Mouse (Mus musculus): ENCODE measurements around the gene Abraxas1. TPM values are rescaled to one million over a fixed set of nuclear protein-coding genes. Genes with fewer than 3 reads are reported as not detected.

Gene Abraxas1
- polyA plus RNA-seq, 1 experiment from 2014 or later: 32.3 TPM

- peak overlapping the region in 1 of 2 experiments; percentile 94; a peak in 1 of 4 replicates for H3K27ac ChIP-seq (replicated peaks in 1 of 2; ENCODE audit: control insufficient read depth in 1 of 2, insufficient read depth in 1 of 2, low read depth in 2 of 2, low read length in 2 of 2)
- 42% methylated on average over 3 of the region's 3 CpGs for WGBS
- H3K4me3 ChIP-seq (ENCODE audit: control insufficient read depth in 1 of 2, insufficient read depth in 1 of 2, low read depth in 1 of 2, low read length in 2 of 2): peak overlapping the region; percentile 78 to 80
- ATAC-seq (ENCODE audit: insufficient number of reproducible peaks, insufficient read depth, low FRiP score, low read depth): no peak
- peaks cover 4 to 5% of the 10 kb centered on the region in 2 experiments; a peak in 1 of 4 replicates for H3K4me1 ChIP-seq (ENCODE audit: control insufficient read depth in 2 of 2, insufficient read depth in 2 of 2, low read length in 2 of 2)
- H3K27me3 ChIP-seq (ENCODE audit: control insufficient read depth, insufficient read depth, low read length): no peaks in the 10 kb centered on the region
- peaks cover 8% of the 10 kb centered on the region; the same call in 1 of the 2 replicates for H3K36me3 ChIP-seq (ENCODE audit: control insufficient read depth, insufficient read depth, low read length)
- H3K9ac ChIP-seq (ENCODE audit: low read length): peak overlapping the region; percentile 92
- H3K4me2 ChIP-seq (ENCODE audit: low read length): peak overlapping the region; percentile 91
- peaks cover 7% of the 10 kb centered on the region; the same call in 1 of the 2 replicates for H3K9me3 ChIP-seq (ENCODE audit: control insufficient read depth, low read length)
These were observed 23.7 kb upstream of the Abraxas1 start for GRCm38 (mm10) chr5:100844485-100844884.

GRCm38 (mm10) chr5:100837907-100838306, 17.1 kb upstream of the Abraxas1 start:
- peak; percentile 88 for ATAC-seq (ENCODE audit: insufficient number of reproducible peaks, insufficient read depth, low FRiP score, low read depth)
- Histone ChIP-seq H3K9ac (ENCODE audit: low read length) (no peak overlapping the region), H3K27me3 (ENCODE audit: control insufficient read depth, insufficient read depth, low read length) (no peaks in the 10 kb centered on the region), H3K4me1 (ENCODE audit: control insufficient read depth in 2 of 2, insufficient read depth in 2 of 2, low read length in 2 of 2) (peaks cover 11 to 25% of the 10 kb centered on the region in 2 experiments), H3K4me3 (ENCODE audit: control insufficient read depth in 1 of 2, insufficient read depth in 1 of 2, low read depth in 1 of 2, low read length in 2 of 2) (no peak overlapping the region), H3K36me3 (ENCODE audit: control insufficient read depth, insufficient read depth, low read length) (no peaks in the 10 kb centered on the region), H3K4me2 (ENCODE audit: low read length) (no peak overlapping the region), H3K9me3 (ENCODE audit: control insufficient read depth, low read length) (peaks cover 7% of the 10 kb centered on the region; the same call in 1 of the 2 replicates), H3K27ac (replicated peaks in 1 of 2; ENCODE audit: control insufficient read depth in 1 of 2, insufficient read depth in 1 of 2, low read depth in 2 of 2, low read length in 2 of 2) (peak overlapping the region; percentile 55 to 79)
- 8% methylated on average over 7 of the region's 7 CpGs for WGBS

- ATAC-seq (ENCODE audit: insufficient number of reproducible peaks, insufficient read depth, low FRiP score, low read depth): peak; percentile 28; the same call in 1 of the 2 replicates
These were observed 15.2 kb upstream of the Abraxas1 start for GRCm38 (mm10) chr5:100835862-100836538.

GRCm38 (mm10) chr5:100833841-100834240, 13.1 kb upstream of the Abraxas1 start:
- Histone ChIP-seq H3K27ac (replicated peaks in 1 of 2; ENCODE audit: control insufficient read depth in 1 of 2, insufficient read depth in 1 of 2, low read depth in 2 of 2, low read length in 2 of 2) (no peak overlapping the region), H3K4me2 (ENCODE audit: low read length) (no peak overlapping the region), H3K9me3 (ENCODE audit: control insufficient read depth, low read length) (no peaks in the 10 kb centered on the region), H3K9ac (ENCODE audit: low read length) (no peak overlapping the region), H3K4me1 (ENCODE audit: control insufficient read depth in 2 of 2, insufficient read depth in 2 of 2, low read length in 2 of 2) (peaks cover 11 to 25% of the 10 kb centered on the region in 2 experiments), H3K36me3 (ENCODE audit: control insufficient read depth, insufficient read depth, low read length) (no peaks in the 10 kb centered on the region), H3K27me3 (ENCODE audit: control insufficient read depth, insufficient read depth, low read length) (no peaks in the 10 kb centered on the region), H3K4me3 (ENCODE audit: control insufficient read depth in 1 of 2, insufficient read depth in 1 of 2, low read depth in 1 of 2, low read length in 2 of 2) (no peak overlapping the region)
- ATAC-seq (ENCODE audit: insufficient number of reproducible peaks, insufficient read depth, low FRiP score, low read depth): no peak
- 75% methylated on average over 2 of the region's 2 CpGs for WGBS

More at GRCm38 (mm10) chr5:100835862-100836538, 15.2 kb upstream of the Abraxas1 start:
- H3K27me3 ChIP-seq (ENCODE audit: control insufficient read depth, insufficient read depth, low read length): no peaks in the 10 kb centered on the region
- no peaks in the 10 kb centered on the region for H3K36me3 ChIP-seq (ENCODE audit: control insufficient read depth, insufficient read depth, low read length)
- H3K4me2 ChIP-seq (ENCODE audit: low read length): peak overlapping the region; percentile 45; the same call in 1 of the 2 replicates
- no peak overlapping the region for H3K9ac ChIP-seq (ENCODE audit: low read length)
- peak overlapping the region; percentile 74 to 79 for H3K27ac ChIP-seq (replicated peaks in 1 of 2; ENCODE audit: control insufficient read depth in 1 of 2, insufficient read depth in 1 of 2, low read depth in 2 of 2, low read length in 2 of 2)
- H3K4me1 ChIP-seq (ENCODE audit: control insufficient read depth in 2 of 2, insufficient read depth in 2 of 2, low read length in 2 of 2): peaks cover 11 to 25% of the 10 kb centered on the region in 2 experiments
- 14% methylated on average over 9 of the region's 9 CpGs for WGBS
- H3K4me3 ChIP-seq (ENCODE audit: control insufficient read depth in 1 of 2, insufficient read depth in 1 of 2, low read depth in 1 of 2, low read length in 2 of 2): no peak overlapping the region
- no peaks in the 10 kb centered on the region for H3K9me3 ChIP-seq (ENCODE audit: control insufficient read depth, low read length)

GRCm38 (mm10) chr5:100832680-100833079, 11.9 kb upstream of the Abraxas1 start:
- H3K27ac ChIP-seq (replicated peaks in 1 of 2; ENCODE audit: control insufficient read depth in 1 of 2, insufficient read depth in 1 of 2, low read depth in 2 of 2, low read length in 2 of 2): no peak overlapping the region
- H3K4me2 ChIP-seq (ENCODE audit: low read length): no peak overlapping the region
- peaks cover 9 to 18% of the 10 kb centered on the region in 2 experiments for H3K4me1 ChIP-seq (ENCODE audit: control insufficient read depth in 2 of 2, insufficient read depth in 2 of 2, low read length in 2 of 2)
- H3K4me3 ChIP-seq (ENCODE audit: control insufficient read depth in 1 of 2, insufficient read depth in 1 of 2, low read depth in 1 of 2, low read length in 2 of 2): no peak overlapping the region
- H3K9ac ChIP-seq (ENCODE audit: low read length): no peak overlapping the region
- ATAC-seq (ENCODE audit: insufficient number of reproducible peaks, insufficient read depth, low FRiP score, low read depth): no peak
- no peaks in the 10 kb centered on the region for H3K27me3 ChIP-seq (ENCODE audit: control insufficient read depth, insufficient read depth, low read length)
- no peaks in the 10 kb centered on the region for H3K9me3 ChIP-seq (ENCODE audit: control insufficient read depth, low read length)
- H3K36me3 ChIP-seq (ENCODE audit: control insufficient read depth, insufficient read depth, low read length): no peaks in the 10 kb centered on the region
- WGBS: 71% methylated on average over 3 of the region's 3 CpGs

GRCm38 (mm10) chr5:100828701-100829100, 7.9 kb upstream of the Abraxas1 start:
- Histone ChIP-seq H3K9ac (ENCODE audit: low read length) (no peak overlapping the region), H3K36me3 (ENCODE audit: control insufficient read depth, insufficient read depth, low read length) (no peaks in the 10 kb centered on the region), H3K9me3 (ENCODE audit: control insufficient read depth, low read length) (no peaks in the 10 kb centered on the region), H3K4me3 (ENCODE audit: control insufficient read depth in 1 of 2, insufficient read depth in 1 of 2, low read depth in 1 of 2, low read length in 2 of 2) (no peak overlapping the region), H3K27ac (replicated peaks in 1 of 2; ENCODE audit: control insufficient read depth in 1 of 2, insufficient read depth in 1 of 2, low read depth in 2 of 2, low read length in 2 of 2) (no peak overlapping the region), H3K27me3 (ENCODE audit: control insufficient read depth, insufficient read depth, low read length) (no peaks in the 10 kb centered on the region), H3K4me2 (ENCODE audit: low read length) (no peak overlapping the region), H3K4me1 (ENCODE audit: control insufficient read depth in 2 of 2, insufficient read depth in 2 of 2, low read length in 2 of 2) (no peaks in the 10 kb centered on the region)
- 87% methylated on average over 3 of the region's 3 CpGs for WGBS
- no peak for ATAC-seq (ENCODE audit: insufficient number of reproducible peaks, insufficient read depth, low FRiP score, low read depth)

GRCm38 (mm10) chr5:100826531-100826930, 5.8 kb upstream of the Abraxas1 start:
- ATAC-seq (ENCODE audit: insufficient number of reproducible peaks, insufficient read depth, low FRiP score, low read depth): no peak
- Histone ChIP-seq H3K36me3 (ENCODE audit: control insufficient read depth, insufficient read depth, low read length) (no peaks in the 10 kb centered on the region), H3K4me3 (ENCODE audit: control insufficient read depth in 1 of 2, insufficient read depth in 1 of 2, low read depth in 1 of 2, low read length in 2 of 2) (no peak overlapping the region), H3K4me2 (ENCODE audit: low read length) (no peak overlapping the region), H3K9me3 (ENCODE audit: control insufficient read depth, low read length) (no peaks in the 10 kb centered on the region), H3K27me3 (ENCODE audit: control insufficient read depth, insufficient read depth, low read length) (no peaks in the 10 kb centered on the region), H3K9ac (ENCODE audit: low read length) (no peak overlapping the region), H3K27ac (replicated peaks in 1 of 2; ENCODE audit: control insufficient read depth in 1 of 2, insufficient read depth in 1 of 2, low read depth in 2 of 2, low read length in 2 of 2) (no peak overlapping the region), H3K4me1 (ENCODE audit: control insufficient read depth in 2 of 2, insufficient read depth in 2 of 2, low read length in 2 of 2) (no peaks in the 10 kb centered on the region)
- 71% methylated on average over 7 of the region's 7 CpGs for WGBS
